Mouse (Mus musculus): ENCODE measurements at regions not wholly inside any gene's neighbourhood (a gene's known extent, or its start where the extent isn't known, plus 50 kb on each side); places are given as distances from the start of the nearest gene placed in this dataset.

GRCm38 (mm10) chr13:24527812-24528531 lies 54.0 kb upstream of the Ripor2 start:
- H3K9ac ChIP-seq (ENCODE audit: low read length): no peak overlapping the region
- no peaks in the 10 kb centered on the region for H3K27me3 ChIP-seq (ENCODE audit: control insufficient read depth, insufficient read depth, low read length)
- DNase-seq (ENCODE audit: low spot score) (peak; percentile 13), ATAC-seq (ENCODE audit: low FRiP score, low TSS enrichment) (no peak)
- H3K4me2 ChIP-seq (replicated peaks; ENCODE audit: low read depth): no peak overlapping the region
- H3K9me3 ChIP-seq (ENCODE audit: control insufficient read depth, low read length): no peaks in the 10 kb centered on the region
- H3K4me3 ChIP-seq (ENCODE audit: low read depth, low read length): no peak overlapping the region
- H3K27ac ChIP-seq (replicated peaks): no peak overlapping the region
- 47% methylated on average over 5 of the region's 5 CpGs for WGBS
- H3K4me1 ChIP-seq (replicated peaks; ENCODE audit: control insufficient read depth, insufficient read depth): no peaks in the 10 kb centered on the region
- TF ChIP-seq CTCF (IDR thresholded peaks at IDR 0.05; ENCODE audit: low read depth): peak; percentile 63
- no peak for TF ChIP-seq EP300 (optimal IDR thresholded peaks at IDR 0.05)
- no peaks in the 10 kb centered on the region for H3K36me3 ChIP-seq (ENCODE audit: control insufficient read depth, insufficient read depth, low read length)

Measured in stomach, postnatal 0 days (tissue).